Mouse (Mus musculus) testis, adult 2 months (tissue): ENCODE measurements around the gene Gm21860. TPM values are rescaled to one million over a fixed set of nuclear protein-coding genes. Genes with fewer than 3 reads are reported as not detected.
"Not testable (repeated sequence)": the region's sequence is repeated elsewhere in the genome, so short reads cannot be mapped to it uniquely, and the experiment has no call there.

ENCODE experiments used
- H3K27ac ChIP-seq: fragments of 200-500 bp; 2 replicates; pipeline ENCODE4 v1.5.1; 2012; ENCODE audit warnings: low read depth, low read length; ENCODE audit not compliant: control insufficient read depth, insufficient read depth
- H3K27me3 ChIP-seq: fragments of 200-500 bp; 2 replicates; pipeline ENCODE4 v1.6.1; 2012; ENCODE audit warnings: mild to moderate bottlenecking, low read length, moderate library complexity; ENCODE audit not compliant: control insufficient read depth, insufficient read depth
- H3K36me3 ChIP-seq: fragments of 200-500 bp; 2 replicates; pipeline ENCODE4 v1.6.1; 2012; ENCODE audit warnings: mild to moderate bottlenecking, low read length; ENCODE audit not compliant: control insufficient read depth, insufficient read depth
- H3K4me1 ChIP-seq: fragments of 200-500 bp; 2 replicates; pipeline ENCODE4 v1.6.1; 2012; ENCODE audit warnings: low read length; ENCODE audit not compliant: control insufficient read depth, insufficient read depth
- H3K4me3 ChIP-seq: fragments of 200-500 bp; 2 replicates; pipeline ENCODE4 v1.5.1; 2012; ENCODE audit warnings: low read depth, mild to moderate bottlenecking, low read length, moderate library complexity, mixed read lengths; ENCODE audit not compliant: control insufficient read depth
- CTCF ChIP-seq: fragments of 200-500 bp; IDR thresholded peaks from 2 replicates; pipeline ENCODE4 v1.5.1; 2012; ENCODE audit warnings: low read depth, mild to moderate bottlenecking, inconsistent platforms, low read length, moderate library complexity; ENCODE audit not compliant: control insufficient read depth, insufficient read depth, insufficient replicate concordance
- polyA plus RNA-seq: library from polyadenylated mRNA; depleted of rRNA; stranded (reverse); fragments of >200 nt; gene quantifications from 2 replicates; pipeline ENCODE4 v1.2.3, GENCODE M21; 2012; rRNA removed

Gm21860 gene
- polyA plus RNA-seq, 1 experiment: not detected

DNA sequence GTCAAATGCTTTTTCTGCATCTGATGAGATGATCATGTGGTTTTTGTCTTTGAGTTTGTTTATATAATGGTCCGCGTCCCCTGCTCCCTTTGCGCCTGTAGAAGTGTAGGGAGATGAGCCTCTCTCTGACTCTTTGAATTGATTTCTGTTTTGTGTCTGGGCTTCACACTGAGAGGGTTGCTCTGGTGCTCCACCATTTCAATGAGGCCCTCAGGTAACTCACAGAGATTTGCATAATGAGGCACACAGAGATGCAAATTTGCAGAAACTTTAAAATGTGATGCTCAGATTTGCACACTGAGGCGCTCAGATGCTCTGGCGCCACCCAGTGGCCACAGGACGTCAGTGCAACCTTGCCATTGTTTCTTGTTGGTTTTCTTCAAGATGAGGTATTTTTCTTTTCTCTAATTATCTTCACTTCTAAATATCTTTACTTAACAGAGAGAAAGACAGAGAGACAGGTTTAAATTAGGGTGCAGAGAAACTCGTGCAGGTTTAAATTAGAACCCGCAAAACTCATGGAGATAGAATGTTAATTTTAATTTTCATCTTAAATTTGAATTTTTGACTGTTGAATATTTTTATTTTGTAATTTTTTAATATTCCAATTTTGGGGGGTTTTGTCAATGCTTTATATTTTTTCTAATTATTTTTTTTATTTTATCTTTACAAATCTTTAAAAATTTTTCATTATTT is 30.5 kb downstream of the Gm21860 start:
- not testable (repeated sequence) for H3K4me3 ChIP-seq, H3K4me1 ChIP-seq, H3K36me3 ChIP-seq, H3K27ac ChIP-seq, H3K27me3 ChIP-seq
- peak; percentile 33; the same call in 1 of the 2 replicates for TF ChIP-seq CTCF

DNA sequence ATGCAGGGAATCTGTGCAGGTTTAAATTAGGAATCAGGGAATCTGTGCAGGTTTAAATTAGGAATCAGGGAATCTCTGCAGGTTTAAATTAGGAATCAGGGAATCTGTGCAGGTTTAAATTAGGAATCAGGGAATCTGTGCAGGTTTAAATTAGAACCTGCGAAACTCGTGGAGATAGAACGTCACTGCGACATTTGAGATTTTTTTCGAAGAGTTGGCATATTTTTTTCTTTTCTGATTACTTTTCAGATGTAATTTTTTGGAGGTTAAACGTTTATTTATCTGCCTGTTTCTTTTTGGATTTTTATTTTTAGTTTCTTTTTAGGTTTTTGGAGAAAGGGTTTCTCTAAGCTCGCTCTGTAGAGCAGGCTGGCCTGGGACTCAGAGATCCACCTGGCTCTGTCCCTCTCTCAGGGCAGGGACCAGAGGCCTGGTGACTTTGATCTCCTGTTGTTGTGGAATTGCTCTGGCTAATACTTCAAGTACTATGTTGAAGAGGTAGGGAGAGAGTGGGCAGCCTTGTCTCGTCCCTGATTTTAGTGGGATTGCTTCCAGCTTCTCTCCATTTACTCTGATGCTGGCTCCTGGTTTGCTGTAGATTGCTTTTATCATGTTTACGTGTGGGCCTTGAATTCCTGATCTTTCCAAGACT is 31.2 kb downstream of the Gm21860 start:
- H3K36me3 ChIP-seq, H3K27ac ChIP-seq, H3K27me3 ChIP-seq, H3K4me1 ChIP-seq, H3K4me3 ChIP-seq: not testable (repeated sequence)

DNA sequence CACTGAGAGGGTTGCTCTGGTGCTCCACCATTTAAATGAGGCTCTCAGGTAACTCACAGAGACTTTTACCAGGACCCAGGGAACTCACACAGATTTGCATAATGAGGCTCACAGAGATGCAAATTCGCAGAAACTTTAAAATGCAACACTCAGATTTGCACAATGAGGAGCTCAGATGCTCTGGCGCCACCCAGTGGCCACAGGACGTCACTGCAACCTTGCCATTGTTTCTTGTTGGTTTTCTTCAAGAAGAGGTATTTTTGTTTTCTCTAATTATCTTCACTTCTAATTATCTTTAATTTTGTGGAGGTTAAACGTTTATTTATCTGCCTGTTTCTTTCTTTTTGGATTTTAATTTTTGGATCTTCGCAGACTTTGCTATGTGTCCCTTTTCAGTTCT is 34.1 kb downstream of the Gm21860 start:
- not testable (repeated sequence) for H3K4me1 ChIP-seq, H3K4me3 ChIP-seq, H3K36me3 ChIP-seq, H3K27ac ChIP-seq, H3K27me3 ChIP-seq
- peak; percentile 58; the same call in 1 of the 2 replicates for TF ChIP-seq CTCF

DNA sequence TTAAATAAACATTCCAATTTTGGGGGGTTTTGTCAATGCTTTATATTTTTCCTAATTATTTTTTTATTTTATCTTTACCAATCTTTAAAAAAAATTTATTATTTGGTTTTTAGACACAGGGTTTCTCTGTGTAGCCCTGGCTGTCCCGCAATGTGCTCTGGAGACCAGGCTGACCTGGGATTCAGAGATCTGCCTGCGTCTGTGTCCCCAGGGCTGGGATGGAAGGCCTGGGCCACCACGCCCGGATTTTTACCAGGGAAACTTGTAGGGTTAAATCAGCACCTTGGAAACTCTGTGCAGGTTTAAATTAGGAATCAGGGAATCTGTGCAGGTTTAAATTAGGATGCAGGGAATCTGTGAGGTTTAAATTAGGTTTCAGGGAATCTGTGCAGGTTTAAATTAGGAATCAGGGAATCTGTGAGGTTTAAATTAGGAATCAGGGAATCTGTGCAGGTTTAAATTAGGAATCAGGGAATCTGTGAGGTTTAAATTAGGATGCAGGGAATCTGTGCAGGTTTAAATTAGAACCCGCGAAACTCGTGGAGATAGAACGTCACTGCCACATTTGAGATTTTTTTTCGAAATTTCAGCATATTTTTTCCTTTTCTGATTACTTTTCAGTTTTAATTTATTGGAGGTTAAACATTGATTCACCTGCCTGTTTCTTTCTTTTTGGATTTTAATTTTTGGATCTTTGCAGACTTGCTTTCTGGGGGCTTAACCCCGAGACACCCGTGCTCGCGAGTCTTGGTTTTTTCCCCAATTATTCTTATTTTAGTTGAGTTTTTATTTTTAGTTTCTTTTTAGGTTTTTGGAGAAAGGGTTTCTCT is 35.0 kb downstream of the Gm21860 start:
- H3K4me3 ChIP-seq, H3K4me1 ChIP-seq, H3K36me3 ChIP-seq, H3K27ac ChIP-seq, H3K27me3 ChIP-seq: not testable (repeated sequence)

DNA sequence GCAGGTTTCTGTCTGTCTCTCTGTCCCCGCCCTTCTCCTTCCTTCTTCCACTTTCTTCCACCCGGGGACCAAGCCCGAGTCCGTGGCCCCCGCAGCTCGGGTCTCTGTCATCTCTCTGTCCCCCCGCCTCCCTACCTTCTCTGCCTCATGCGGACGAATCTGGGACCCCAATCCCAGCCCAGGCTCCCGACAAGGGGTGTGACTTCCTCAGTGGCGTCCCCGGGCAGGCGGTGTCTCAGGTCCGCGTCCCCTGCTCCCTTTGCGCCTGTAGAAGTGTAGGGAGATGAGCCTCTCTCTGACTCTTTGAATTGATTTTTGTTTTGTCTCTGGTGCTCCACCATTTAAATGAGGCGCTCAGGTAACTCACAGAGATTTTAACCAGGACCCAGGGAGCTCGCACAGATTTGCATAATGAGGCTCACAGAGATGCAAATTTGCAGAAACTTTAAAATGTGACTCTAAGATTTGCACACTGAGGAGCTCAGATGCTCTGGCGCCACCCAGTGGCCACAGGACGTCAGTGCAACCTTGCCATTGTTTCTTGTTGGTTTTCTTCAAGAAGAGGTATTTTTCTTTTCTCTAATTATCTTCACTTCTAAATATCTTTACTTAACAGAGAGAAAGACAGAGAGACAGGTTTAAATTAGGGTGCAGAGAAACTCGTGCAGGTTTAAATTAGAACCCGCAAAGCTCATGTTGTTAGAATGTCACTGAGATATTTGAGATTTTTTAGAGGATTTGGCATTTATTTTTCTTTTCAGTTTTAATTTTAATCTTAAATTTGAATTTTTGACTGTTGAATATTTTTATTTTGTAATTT is 35.8 kb downstream of the Gm21860 start:
- TF ChIP-seq CTCF: peak; percentile 22; the same call in 1 of the 2 replicates
- not testable (repeated sequence) for H3K27ac ChIP-seq, H3K36me3 ChIP-seq, H3K27me3 ChIP-seq, H3K4me1 ChIP-seq, H3K4me3 ChIP-seq

DNA sequence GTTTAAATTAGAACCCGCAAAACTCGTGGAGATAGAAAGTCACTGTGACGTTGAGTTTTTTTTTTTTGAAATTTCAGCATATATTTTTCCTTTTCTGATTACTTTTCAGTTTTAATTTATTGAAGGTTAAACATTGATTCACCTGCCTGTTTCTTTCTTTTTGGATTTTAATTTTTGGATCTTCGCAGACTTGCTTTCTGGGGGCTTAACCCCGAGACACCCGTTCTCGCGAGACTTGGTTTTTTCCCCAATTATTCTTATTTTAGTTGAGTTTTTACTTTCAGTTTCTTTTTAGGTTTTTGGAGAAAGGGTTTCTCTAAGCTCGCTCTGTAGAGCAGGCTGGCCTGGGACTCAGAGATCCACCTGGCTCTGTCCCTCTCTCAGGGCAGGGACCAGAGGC is 36.6 kb downstream of the Gm21860 start:
- not testable (repeated sequence) for H3K27me3 ChIP-seq, H3K27ac ChIP-seq, H3K36me3 ChIP-seq, H3K4me1 ChIP-seq, H3K4me3 ChIP-seq

DNA sequence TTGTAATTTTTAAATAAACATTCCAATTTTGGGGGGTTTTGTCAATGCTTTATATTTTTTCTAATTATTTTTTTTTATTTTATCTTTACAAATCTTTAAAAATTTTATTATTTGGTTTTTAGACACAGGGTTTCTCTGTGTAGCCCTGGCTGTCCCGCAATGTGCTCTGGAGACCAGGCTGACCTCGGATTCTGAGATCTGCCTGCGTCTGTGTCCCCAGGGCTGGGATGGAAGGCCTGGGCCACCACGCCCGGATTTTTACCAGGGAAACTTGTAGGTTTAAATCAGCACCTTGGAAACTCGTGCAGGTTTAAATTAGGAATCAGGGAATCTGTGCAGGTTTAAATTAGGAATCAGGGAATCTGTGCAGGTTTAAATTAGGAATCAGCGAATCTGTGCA is 37.1 kb downstream of the Gm21860 start:
- not testable (repeated sequence) for H3K4me1 ChIP-seq, H3K36me3 ChIP-seq, H3K27ac ChIP-seq, H3K27me3 ChIP-seq, H3K4me3 ChIP-seq

Other genes with a start within 250 kb of the Gm21860 start
- gene Gm47283, start 29.9 kb upstream of the Gm21860 start, polyA plus RNA-seq: not detected in 2 replicates
- gene Gm21748, start 84.4 kb upstream of the Gm21860 start, polyA plus RNA-seq: not detected in 2 replicates